Mouse (Mus musculus): Measurements from ENCODE around the gene Camkmt.

DNA sequence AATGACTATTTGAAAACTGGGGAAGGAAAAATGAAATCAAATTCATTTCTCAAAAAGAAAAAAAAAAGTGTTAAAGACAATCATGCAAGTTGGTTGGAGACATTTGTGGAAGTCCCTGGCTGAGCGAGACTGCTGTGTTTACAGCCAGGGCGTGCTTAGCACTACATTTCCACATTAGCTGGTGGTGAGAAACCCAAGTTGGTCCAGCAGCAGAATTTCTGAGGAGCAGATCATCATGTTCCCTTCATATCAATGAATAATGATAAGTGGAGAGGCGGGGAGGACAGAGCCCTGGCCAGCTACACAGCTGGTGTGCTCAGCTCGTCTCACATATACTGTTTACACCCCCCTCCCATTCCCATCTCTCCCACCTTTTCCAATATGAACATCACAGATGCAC, 292.0 kb downstream of the Camkmt start:
- TF ChIP-seq CTCF (IDR thresholded peaks at IDR 0.05; ENCODE audit: control insufficient read depth, insufficient read depth, insufficient replicate concordance, low read depth, low read length), result no peak
- TF ChIP-seq POLR2A (IDR thresholded peaks at IDR 0.05; ENCODE audit: control insufficient read depth, low read depth, low read length), result no peak
